Mouse (Mus musculus) spleen, postnatal 14 days (tissue): ENCODE measurements around the gene Ispd.
"Not testable (repeated sequence)": the region's sequence is repeated elsewhere in the genome, so short reads cannot be mapped to it uniquely, and the experiment has no call there.

ENCODE experiments used
- DNase-seq, 2 experiments: peaks; one replicate each; pipeline ENCODE4 v3.0.0; 2021 to 2022; ENCODE audit warnings: low spot score in 2 of 2

Gene Ispd

GRCm38 (mm10) chr12:36381441-36382340 lies at the start of gene Ispd, which contains the start of gene D630036H23Rik:
Ispd (plus strand) TSS chr12:36381450.
D630036H23Rik (minus strand) TSS chr12:36382181.
- DNase-seq, result peak; percentile 45 to 55

GRCm38 (mm10) chr12:36332676-36333075 lies 48.6 kb upstream of the Ispd start:
- no peak for DNase-seq

GRCm38 (mm10) chr12:36333837-36334281 lies 47.4 kb upstream of the Ispd start:
- no peak for DNase-seq

GRCm38 (mm10) chr12:36344131-36344530 lies 37.1 kb upstream of the Ispd start:
- no peak for DNase-seq

GRCm38 (mm10) chr12:36360064-36360463 lies 21.2 kb upstream of the Ispd start:
- no peak for DNase-seq

- no peak for DNase-seq
Observed at GRCm38 (mm10) chr12:36360693-36361092, 20.6 kb upstream of the Ispd start.

- DNase-seq, result no peak
Observed at GRCm38 (mm10) chr12:36364013-36364412, 17.2 kb upstream of the Ispd start.

GRCm38 (mm10) chr12:36373237-36373998 lies 7.8 kb upstream of the Ispd start:
- no peak for DNase-seq

- DNase-seq, result not testable (repeated sequence)
Observed at GRCm38 (mm10) chr12:36376391-36376790, 4.9 kb upstream of the Ispd start.

GRCm38 (mm10) chr12:36380254-36380653 lies 996 bp upstream of the Ispd start:
- no peak for DNase-seq

GRCm38 (mm10) chr12:36380806-36381205 lies 444 bp upstream of the Ispd start:
- no peak for DNase-seq

- no peak for DNase-seq
Observed at GRCm38 (mm10) chr12:36385386-36385785, 4.1 kb downstream of the Ispd start.

GRCm38 (mm10) chr12:36386991-36387390 lies 5.7 kb downstream of the Ispd start:
- no peak for DNase-seq

GRCm38 (mm10) chr12:36395115-36395514 lies 13.9 kb downstream of the Ispd start:
- no peak for DNase-seq

GRCm38 (mm10) chr12:36423677-36424076 lies 42.4 kb downstream of the Ispd start:
- no peak for DNase-seq

- no peak for DNase-seq
Observed at GRCm38 (mm10) chr12:36425258-36425657, 44.0 kb downstream of the Ispd start.

GRCm38 (mm10) chr12:36426163-36427045 lies 45.2 kb downstream of the Ispd start:
- no peak for DNase-seq

- DNase-seq, result no peak
Observed at GRCm38 (mm10) chr12:36436956-36437355, 55.7 kb downstream of the Ispd start.

- no peak for DNase-seq
Observed at GRCm38 (mm10) chr12:36439396-36439795, 58.1 kb downstream of the Ispd start.

- no peak for DNase-seq
Observed at GRCm38 (mm10) chr12:36456002-36456401, 74.8 kb downstream of the Ispd start.

GRCm38 (mm10) chr12:36457726-36458125 lies 76.5 kb downstream of the Ispd start:
- DNase-seq, result no peak
